Mouse (Mus musculus): ENCODE data around the gene Sult3a2. TPM values are rescaled to one million over a fixed set of nuclear protein-coding genes. Genes with fewer than 3 reads are reported as not detected.
"Not testable (repeated sequence)": the region's sequence is repeated elsewhere in the genome, so short reads cannot be mapped to it uniquely, and the experiment has no call there.

Sult3a2 gene
- not detected in 2 replicates for polyA plus RNA-seq (2015; fragmentation: Nextera tagmentation; extraction: Ambion mirVana)

- Histone ChIP-seq H3K4me1 (ENCODE audit: insufficient read depth, low read length) (no peaks in the 10 kb centered on the region), H3K9me3 (ENCODE audit: low read length) (no peaks in the 10 kb centered on the region), H3K27ac (ENCODE audit: low read length) (no peak within 1 kb of the TSS), H3K4me3 (ENCODE audit: low read length) (no peak within 1 kb of the TSS), H3K9ac (replicated peaks; ENCODE audit: low read length) (no peak within 1 kb of the TSS), H3K36me3 (ENCODE audit: insufficient read depth, low read length) (no peaks in the 10 kb centered on the region), H3K4me2 (replicated peaks; ENCODE audit: low read depth, low read length) (no peak within 1 kb of the TSS), H3K27me3 (ENCODE audit: insufficient read depth, low read length) (no peaks in the 10 kb centered on the region)
- ATAC-seq (ENCODE audit: low FRiP score, low TSS enrichment), result no peak
- WGBS, result 91% methylated on average over 3 of the region's 3 CpGs
Measured at GRCm38 (mm10) chr10:33786604-33787003, at the start of gene Sult3a2. Gene Sult3a2 (minus strand): TSS chr10:33786704.

DNA sequence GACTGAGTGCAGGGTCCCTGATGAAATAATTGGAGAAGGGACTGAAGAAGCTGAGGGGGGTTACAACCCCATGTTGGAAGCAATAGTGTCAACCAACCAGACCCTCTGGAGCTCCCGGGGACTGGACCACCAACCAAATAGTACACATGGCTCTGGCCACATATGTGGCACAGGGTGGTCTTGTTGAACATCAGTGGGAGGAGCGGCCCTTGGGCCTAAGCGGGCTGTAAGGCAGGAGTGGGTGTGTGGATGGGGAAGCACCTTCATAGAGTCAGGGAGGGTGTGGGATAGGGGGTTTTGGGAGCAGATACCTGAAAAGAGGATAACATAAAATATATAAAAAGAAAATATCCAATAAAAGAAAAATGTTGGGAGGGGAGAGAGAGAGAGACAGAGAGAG, 34.4 kb upstream of the Sult3a2 start:
- Histone ChIP-seq H3K4me1 (ENCODE audit: insufficient read depth, low read length) (no peaks in the 10 kb centered on the region), H3K4me2 (replicated peaks; ENCODE audit: low read depth, low read length) (no peak overlapping the region), H3K27me3 (ENCODE audit: insufficient read depth, low read length) (no peaks in the 10 kb centered on the region), H3K4me3 (ENCODE audit: low read length) (no peak overlapping the region), H3K36me3 (ENCODE audit: insufficient read depth, low read length) (no peaks in the 10 kb centered on the region), H3K9me3 (ENCODE audit: low read length) (no peaks in the 10 kb centered on the region), H3K9ac (replicated peaks; ENCODE audit: low read length) (no peak overlapping the region), H3K27ac (ENCODE audit: low read length) (no peak overlapping the region)
- ATAC-seq (ENCODE audit: low FRiP score, low TSS enrichment), result no peak
- WGBS, result 88% methylated on average over 3 of the region's 3 CpGs

GRCm38 (mm10) chr10:33816923-33817322, 30.4 kb upstream of the Sult3a2 start:
- H3K4me1 ChIP-seq (ENCODE audit: insufficient read depth, low read length), result no peaks in the 10 kb centered on the region
- H3K9me3 ChIP-seq (ENCODE audit: low read length), result no peaks in the 10 kb centered on the region
- ATAC-seq (ENCODE audit: low FRiP score, low TSS enrichment), result no peak
- WGBS, result 50% methylated on average over 1 of the region's 1 CpGs
- H3K36me3 ChIP-seq (ENCODE audit: insufficient read depth, low read length), result no peaks in the 10 kb centered on the region
- H3K4me2 ChIP-seq (replicated peaks; ENCODE audit: low read depth, low read length), result no peak overlapping the region
- H3K4me3 ChIP-seq (ENCODE audit: low read length), result no peak overlapping the region
- H3K27ac ChIP-seq (ENCODE audit: low read length), result no peak overlapping the region
- no peak overlapping the region for H3K9ac ChIP-seq (replicated peaks; ENCODE audit: low read length)
- no peaks in the 10 kb centered on the region for H3K27me3 ChIP-seq (ENCODE audit: insufficient read depth, low read length)

DNA sequence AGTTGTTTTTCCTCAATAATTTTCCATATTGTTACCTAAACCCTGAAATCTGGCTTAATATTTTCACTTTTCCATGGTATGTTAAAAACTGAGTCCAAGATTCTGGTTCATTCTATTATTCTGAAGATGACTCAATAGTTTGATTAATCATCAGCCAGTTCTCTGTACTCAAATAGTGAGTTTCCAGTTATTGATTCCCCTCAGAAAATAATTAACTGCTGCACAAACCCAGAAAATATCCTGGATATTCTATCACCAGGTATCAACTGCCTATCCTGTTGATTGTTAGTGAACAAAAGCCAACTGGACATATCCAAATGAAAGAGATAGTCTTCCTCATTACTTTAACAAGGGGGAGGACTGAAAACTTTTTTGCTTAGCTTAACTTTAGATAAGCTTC, 27.8 kb upstream of the Sult3a2 start:
- Histone ChIP-seq H3K4me3 (ENCODE audit: low read length) (no peak overlapping the region), H3K9ac (replicated peaks; ENCODE audit: low read length) (no peak overlapping the region), H3K4me2 (replicated peaks; ENCODE audit: low read depth, low read length) (no peak overlapping the region), H3K27ac (ENCODE audit: low read length) (no peak overlapping the region), H3K36me3 (ENCODE audit: insufficient read depth, low read length) (no peaks in the 10 kb centered on the region), H3K4me1 (ENCODE audit: insufficient read depth, low read length) (no peaks in the 10 kb centered on the region), H3K9me3 (ENCODE audit: low read length) (no peaks in the 10 kb centered on the region), H3K27me3 (ENCODE audit: insufficient read depth, low read length) (no peaks in the 10 kb centered on the region)
- ATAC-seq (ENCODE audit: low FRiP score, low TSS enrichment), result no peak

GRCm38 (mm10) chr10:33811807-33812206, 25.3 kb upstream of the Sult3a2 start:
- Histone ChIP-seq H3K9me3 (ENCODE audit: low read length) (no peaks in the 10 kb centered on the region), H3K36me3 (ENCODE audit: insufficient read depth, low read length) (no peaks in the 10 kb centered on the region), H3K4me3 (ENCODE audit: low read length) (no peak overlapping the region), H3K9ac (replicated peaks; ENCODE audit: low read length) (no peak overlapping the region), H3K4me2 (replicated peaks; ENCODE audit: low read depth, low read length) (no peak overlapping the region), H3K4me1 (ENCODE audit: insufficient read depth, low read length) (no peaks in the 10 kb centered on the region), H3K27me3 (ENCODE audit: insufficient read depth, low read length) (no peaks in the 10 kb centered on the region), H3K27ac (ENCODE audit: low read length) (no peak overlapping the region)
- 22% methylated on average over 1 of the region's 1 CpGs for WGBS
- ATAC-seq (ENCODE audit: low FRiP score, low TSS enrichment), result no peak

DNA sequence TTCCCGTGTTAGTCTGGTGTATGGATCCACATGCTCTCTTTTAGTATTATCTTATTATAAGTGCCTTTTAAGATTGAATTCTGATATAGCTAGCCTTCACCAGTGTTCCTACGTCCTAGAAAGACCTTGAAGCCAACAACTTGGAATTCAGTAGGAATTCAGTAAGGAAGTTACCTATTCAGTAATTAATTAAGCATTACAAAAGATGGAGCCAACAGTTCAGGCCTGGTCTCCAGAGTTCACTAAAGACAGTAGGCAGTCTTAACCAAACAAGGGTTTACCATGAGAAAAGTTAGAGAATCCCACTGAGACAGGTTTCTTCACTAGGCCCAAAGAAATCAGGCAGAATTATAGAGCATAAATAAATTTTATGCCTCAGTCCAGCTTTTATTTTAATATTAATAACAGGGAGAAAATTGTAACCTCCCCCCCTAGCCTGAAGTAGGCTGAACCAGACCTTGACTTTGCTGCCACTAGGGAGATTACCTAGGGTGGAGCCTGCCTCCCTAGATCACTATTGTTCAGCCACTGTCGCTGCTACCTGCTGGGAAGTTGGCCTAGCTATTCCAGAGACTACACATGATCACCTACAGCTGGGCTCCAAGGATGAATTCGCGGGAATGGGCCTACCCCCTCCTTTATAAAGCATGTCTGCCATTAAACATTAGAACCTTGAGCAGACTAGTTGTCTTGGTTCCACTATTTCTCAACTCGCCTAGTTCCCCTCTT, 10.9 kb upstream of the Sult3a2 start:
- not testable (repeated sequence) for H3K4me3 ChIP-seq (ENCODE audit: low read length); H3K4me2 ChIP-seq (replicated peaks; ENCODE audit: low read depth, low read length); H3K9ac ChIP-seq (replicated peaks; ENCODE audit: low read length); H3K27me3 ChIP-seq (ENCODE audit: insufficient read depth, low read length); H3K36me3 ChIP-seq (ENCODE audit: insufficient read depth, low read length); ATAC-seq (ENCODE audit: low FRiP score, low TSS enrichment); H3K9me3 ChIP-seq (ENCODE audit: low read length); H3K4me1 ChIP-seq (ENCODE audit: insufficient read depth, low read length); H3K27ac ChIP-seq (ENCODE audit: low read length)
- WGBS, result 77% methylated on average over 6 of the region's 6 CpGs

- not testable (repeated sequence) for H3K4me3 ChIP-seq (ENCODE audit: low read length); H3K36me3 ChIP-seq (ENCODE audit: insufficient read depth, low read length); ATAC-seq (ENCODE audit: low FRiP score, low TSS enrichment); H3K27me3 ChIP-seq (ENCODE audit: insufficient read depth, low read length); H3K9ac ChIP-seq (replicated peaks; ENCODE audit: low read length); H3K9me3 ChIP-seq (ENCODE audit: low read length); H3K27ac ChIP-seq (ENCODE audit: low read length); H3K4me2 ChIP-seq (replicated peaks; ENCODE audit: low read depth, low read length); H3K4me1 ChIP-seq (ENCODE audit: insufficient read depth, low read length)
- WGBS, result 85% methylated on average over 4 of the region's 4 CpGs
Measured at GRCm38 (mm10) chr10:33796269-33796915, 9.9 kb upstream of the Sult3a2 start.

GRCm38 (mm10) chr10:33792166-33792565, 5.7 kb upstream of the Sult3a2 start:
- H3K9me3 ChIP-seq (ENCODE audit: low read length); H3K4me1 ChIP-seq (ENCODE audit: insufficient read depth, low read length); H3K27me3 ChIP-seq (ENCODE audit: insufficient read depth, low read length); H3K27ac ChIP-seq (ENCODE audit: low read length); H3K36me3 ChIP-seq (ENCODE audit: insufficient read depth, low read length); H3K9ac ChIP-seq (replicated peaks; ENCODE audit: low read length); H3K4me3 ChIP-seq (ENCODE audit: low read length); ATAC-seq (ENCODE audit: low FRiP score, low TSS enrichment); H3K4me2 ChIP-seq (replicated peaks; ENCODE audit: low read depth, low read length): not testable (repeated sequence)
- 80% methylated on average over 3 of the region's 3 CpGs for WGBS

DNA sequence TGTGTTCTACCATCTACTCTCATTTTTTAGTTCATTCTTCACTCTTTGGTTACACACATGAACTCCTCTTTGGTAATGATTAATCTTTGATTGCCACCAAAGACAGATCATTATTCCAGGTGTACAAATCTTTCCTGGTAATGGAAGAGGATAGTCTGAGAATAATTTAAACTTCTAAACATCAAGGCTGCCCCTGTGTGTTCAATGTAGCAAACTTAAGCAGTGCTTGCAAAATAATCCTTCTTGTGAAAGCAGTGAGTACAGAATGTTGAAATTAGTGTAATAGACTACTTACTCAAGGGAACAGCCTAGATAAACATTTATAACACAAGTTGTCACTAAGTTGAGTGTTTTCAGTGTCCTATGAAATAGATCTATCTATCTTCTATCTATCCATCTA, 1.0 kb upstream of the Sult3a2 start:
- no peaks in the 10 kb centered on the region for H3K4me1 ChIP-seq (ENCODE audit: insufficient read depth, low read length)
- no peaks in the 10 kb centered on the region for H3K27me3 ChIP-seq (ENCODE audit: insufficient read depth, low read length)
- H3K4me2 ChIP-seq (replicated peaks; ENCODE audit: low read depth, low read length), result no peak overlapping the region
- no peak overlapping the region for H3K27ac ChIP-seq (ENCODE audit: low read length)
- no peak overlapping the region for H3K9ac ChIP-seq (replicated peaks; ENCODE audit: low read length)
- no peak for ATAC-seq (ENCODE audit: low FRiP score, low TSS enrichment)
- no peaks in the 10 kb centered on the region for H3K9me3 ChIP-seq (ENCODE audit: low read length)
- no peak overlapping the region for H3K4me3 ChIP-seq (ENCODE audit: low read length)
- no peaks in the 10 kb centered on the region for H3K36me3 ChIP-seq (ENCODE audit: insufficient read depth, low read length)

DNA sequence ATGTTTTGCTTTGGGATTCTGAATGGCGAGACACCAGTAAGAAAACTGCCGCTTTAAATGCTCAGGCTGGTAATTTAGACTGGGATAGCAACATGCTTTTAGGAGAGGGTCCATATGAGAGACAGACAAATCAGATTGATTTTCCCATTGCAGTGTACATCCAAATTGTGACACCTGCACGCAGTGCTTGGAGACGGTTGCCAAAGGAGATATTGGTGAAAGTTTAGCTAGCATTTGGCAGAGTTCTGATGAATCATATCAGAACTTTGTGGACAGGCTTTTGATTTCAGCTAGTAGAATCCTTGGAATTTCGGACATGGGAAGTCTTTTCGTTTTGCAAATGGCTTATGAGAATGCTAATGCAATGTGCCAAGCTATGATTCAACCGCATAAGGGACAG, 51.3 kb downstream of the Sult3a2 start:
- H3K4me3 ChIP-seq (ENCODE audit: low read length); H3K4me1 ChIP-seq (ENCODE audit: insufficient read depth, low read length); H3K9ac ChIP-seq (replicated peaks; ENCODE audit: low read length); H3K4me2 ChIP-seq (replicated peaks; ENCODE audit: low read depth, low read length); ATAC-seq (ENCODE audit: low FRiP score, low TSS enrichment); H3K9me3 ChIP-seq (ENCODE audit: low read length); H3K27ac ChIP-seq (ENCODE audit: low read length); H3K27me3 ChIP-seq (ENCODE audit: insufficient read depth, low read length); H3K36me3 ChIP-seq (ENCODE audit: insufficient read depth, low read length): not testable (repeated sequence)
- 92% methylated on average over 7 of the region's 7 CpGs for WGBS
